Mouse (Mus musculus): ENCODE results near the gene Me3. TPM values are rescaled to one million over a fixed set of nuclear protein-coding genes. Genes with fewer than 3 reads are reported as not detected.

Me3 gene
- polyA plus RNA-seq, 1 experiment from 2014 or later: 3.6 TPM

DNA sequence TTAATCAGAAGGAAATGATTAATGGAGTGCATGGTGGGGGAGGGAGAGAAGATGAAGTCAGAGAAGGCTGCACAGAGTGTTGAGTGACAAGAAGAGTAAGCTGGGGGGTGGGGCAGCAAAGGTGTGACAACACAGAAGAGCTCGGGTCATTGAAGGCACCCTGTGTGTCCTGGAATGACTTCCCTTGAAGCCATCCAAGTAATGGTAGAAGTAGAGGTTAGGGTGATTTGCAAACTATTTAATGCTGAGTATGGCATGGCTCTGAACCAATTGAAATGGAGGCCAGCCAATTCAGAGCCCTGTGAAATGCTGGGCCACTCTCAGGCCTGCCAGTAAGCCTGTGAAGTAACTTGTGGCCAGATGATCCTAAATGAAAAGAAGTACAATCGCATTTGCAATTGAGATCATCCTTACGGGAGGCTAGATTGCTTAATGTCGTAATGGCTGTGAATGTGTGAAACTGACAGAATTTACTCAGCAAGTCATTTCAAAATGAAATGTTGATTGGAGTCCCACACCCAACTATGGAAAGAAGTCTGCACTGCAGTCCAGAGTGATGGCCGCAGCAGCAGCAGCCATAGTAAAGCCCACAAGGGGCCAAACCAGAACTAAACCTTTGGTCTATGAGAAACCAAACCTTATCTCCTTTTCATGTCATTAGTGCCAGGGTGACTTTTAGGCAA, 67.6 kb downstream of the Me3 start:
- no peak for ATAC-seq (ENCODE audit: insufficient number of reproducible peaks, low FRiP score, low TSS enrichment, low read depth)
- H3K9ac ChIP-seq: no peak overlapping the region
- H3K36me3 ChIP-seq: no peaks in the 10 kb centered on the region
- no peak overlapping the region for H3K4me3 ChIP-seq (replicated peaks)
- no peaks in the 10 kb centered on the region for H3K27me3 ChIP-seq
- 63% methylated on average over 5 of the region's 5 CpGs for WGBS
- H3K27ac ChIP-seq (replicated peaks): no peak overlapping the region
- no peaks in the 10 kb centered on the region for H3K9me3 ChIP-seq (replicated peaks)
- no peak overlapping the region for H3K4me2 ChIP-seq (replicated peaks)
- H3K4me1 ChIP-seq: no peaks in the 10 kb centered on the region

DNA sequence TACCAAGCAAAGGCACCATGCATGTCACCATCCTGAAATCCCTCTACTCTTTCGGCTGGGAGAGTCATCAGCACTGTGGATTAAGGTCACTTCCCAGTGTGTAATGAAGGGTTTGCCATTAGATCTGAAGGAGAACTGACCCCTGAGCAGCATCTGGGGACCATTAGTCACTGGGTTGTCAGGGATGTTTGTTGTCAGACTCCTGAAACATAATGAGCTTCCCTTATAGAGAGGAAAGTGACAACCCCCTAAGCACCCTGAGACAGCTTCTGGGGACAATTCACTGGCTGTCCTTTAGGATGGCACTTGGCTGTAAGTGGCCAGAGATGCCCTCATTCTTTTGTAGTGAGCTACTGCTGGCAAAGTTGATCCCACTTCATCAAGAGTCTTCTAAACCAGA, 68.3 kb downstream of the Me3 start:
- ATAC-seq (ENCODE audit: insufficient number of reproducible peaks, low FRiP score, low TSS enrichment, low read depth): no peak
- Histone ChIP-seq H3K4me3 (replicated peaks) (no peak overlapping the region), H3K27ac (replicated peaks) (no peak overlapping the region), H3K36me3 (no peaks in the 10 kb centered on the region), H3K9me3 (replicated peaks) (no peaks in the 10 kb centered on the region), H3K9ac (no peak overlapping the region), H3K4me2 (replicated peaks) (no peak overlapping the region), H3K4me1 (no peaks in the 10 kb centered on the region), H3K27me3 (no peaks in the 10 kb centered on the region)
- 29% methylated on average over 1 of the region's 1 CpGs for WGBS

- H3K9ac ChIP-seq: no peak overlapping the region
- no peak overlapping the region for H3K4me2 ChIP-seq (replicated peaks)
- no peaks in the 10 kb centered on the region for H3K4me1 ChIP-seq
- H3K27me3 ChIP-seq: no peaks in the 10 kb centered on the region
- no peak overlapping the region for H3K4me3 ChIP-seq (replicated peaks)
- ATAC-seq (ENCODE audit: insufficient number of reproducible peaks, low FRiP score, low TSS enrichment, low read depth): no peak
- H3K9me3 ChIP-seq (replicated peaks): no peaks in the 10 kb centered on the region
- no peaks in the 10 kb centered on the region for H3K36me3 ChIP-seq
- WGBS: 78% methylated on average over 2 of the region's 2 CpGs
- H3K27ac ChIP-seq (replicated peaks): no peak overlapping the region
Observed at GRCm38 (mm10) chr7:89710776-89711175, 78.6 kb downstream of the Me3 start.

DNA sequence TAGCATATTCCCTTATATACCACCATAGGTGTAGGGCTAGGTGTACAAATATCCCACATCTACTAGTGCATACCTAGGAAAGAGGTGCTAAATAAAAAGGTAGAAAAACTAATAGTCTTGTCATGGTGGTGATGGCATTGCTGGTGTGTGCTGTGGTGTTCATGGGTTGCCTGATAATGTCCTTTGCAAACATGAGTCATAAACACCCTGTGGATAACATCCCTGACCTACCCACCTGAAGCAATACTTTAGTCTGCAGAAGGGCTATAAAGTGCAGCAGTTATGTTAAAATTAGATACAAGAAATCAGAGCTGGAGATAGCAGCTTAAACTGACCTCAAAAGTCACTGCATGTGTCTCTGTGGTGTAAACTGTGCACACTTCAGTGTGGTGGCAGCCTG, 80.9 kb downstream of the Me3 start:
- no peak overlapping the region for H3K4me3 ChIP-seq (replicated peaks)
- H3K4me1 ChIP-seq: no peaks in the 10 kb centered on the region
- no peak overlapping the region for H3K4me2 ChIP-seq (replicated peaks)
- no peak overlapping the region for H3K9ac ChIP-seq
- H3K27me3 ChIP-seq: no peaks in the 10 kb centered on the region
- H3K36me3 ChIP-seq: no peaks in the 10 kb centered on the region
- H3K27ac ChIP-seq (replicated peaks): no peak overlapping the region
- no peak for ATAC-seq (ENCODE audit: insufficient number of reproducible peaks, low FRiP score, low TSS enrichment, low read depth)
- no peaks in the 10 kb centered on the region for H3K9me3 ChIP-seq (replicated peaks)

DNA sequence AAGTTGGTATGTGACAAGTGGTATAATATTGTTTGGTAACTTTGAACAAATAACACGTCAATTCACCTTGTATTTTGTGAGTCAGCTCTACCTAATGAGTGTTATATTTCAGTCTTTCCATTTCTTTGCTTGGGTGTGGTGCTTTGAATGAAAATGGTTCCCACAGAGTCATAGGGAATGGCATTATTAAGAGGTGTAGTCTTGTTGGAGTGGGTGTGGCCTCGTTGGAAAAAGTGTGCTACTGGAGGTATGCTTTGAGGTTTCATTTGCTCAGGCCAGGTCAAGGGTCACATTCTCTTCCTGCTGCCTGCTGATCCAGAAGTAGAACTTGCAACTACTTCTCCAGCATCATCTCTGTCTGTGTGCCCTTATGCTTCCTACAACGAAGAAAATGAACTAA, 84.0 kb downstream of the Me3 start:
- ATAC-seq (ENCODE audit: insufficient number of reproducible peaks, low FRiP score, low TSS enrichment, low read depth): no peak
- Histone ChIP-seq H3K36me3 (no peaks in the 10 kb centered on the region), H3K4me1 (no peaks in the 10 kb centered on the region), H3K9me3 (replicated peaks) (no peaks in the 10 kb centered on the region), H3K9ac (no peak overlapping the region), H3K4me3 (replicated peaks) (no peak overlapping the region), H3K4me2 (replicated peaks) (no peak overlapping the region), H3K27me3 (no peaks in the 10 kb centered on the region), H3K27ac (replicated peaks) (no peak overlapping the region)
- WGBS: 78% methylated on average over 3 of the region's 3 CpGs

GRCm38 (mm10) chr7:89717521-89717920, 85.3 kb downstream of the Me3 start:
- Histone ChIP-seq H3K27me3 (no peaks in the 10 kb centered on the region), H3K9ac (no peak overlapping the region), H3K36me3 (no peaks in the 10 kb centered on the region), H3K27ac (replicated peaks) (no peak overlapping the region), H3K4me2 (replicated peaks) (no peak overlapping the region), H3K9me3 (replicated peaks) (no peaks in the 10 kb centered on the region), H3K4me1 (no peaks in the 10 kb centered on the region), H3K4me3 (replicated peaks) (no peak overlapping the region)
- WGBS: 69% methylated on average over 2 of the region's 2 CpGs
- no peak for ATAC-seq (ENCODE audit: insufficient number of reproducible peaks, low FRiP score, low TSS enrichment, low read depth)

- no peaks in the 10 kb centered on the region for H3K36me3 ChIP-seq
- no peaks in the 10 kb centered on the region for H3K27me3 ChIP-seq
- 66% methylated on average over 2 of the region's 2 CpGs for WGBS
- no peak overlapping the region for H3K4me3 ChIP-seq (replicated peaks)
- no peaks in the 10 kb centered on the region for H3K4me1 ChIP-seq
- ATAC-seq (ENCODE audit: insufficient number of reproducible peaks, low FRiP score, low TSS enrichment, low read depth): no peak
- H3K9ac ChIP-seq: no peak overlapping the region
- H3K4me2 ChIP-seq (replicated peaks): no peak overlapping the region
- no peaks in the 10 kb centered on the region for H3K9me3 ChIP-seq (replicated peaks)
- H3K27ac ChIP-seq (replicated peaks): no peak overlapping the region
Observed at GRCm38 (mm10) chr7:89718264-89718663, 86.1 kb downstream of the Me3 start.

GRCm38 (mm10) chr7:89720256-89720655, 88.1 kb downstream of the Me3 start:
- H3K4me1 ChIP-seq: no peaks in the 10 kb centered on the region
- no peak overlapping the region for H3K4me3 ChIP-seq (replicated peaks)
- H3K27ac ChIP-seq (replicated peaks): no peak overlapping the region
- no peak for ATAC-seq (ENCODE audit: insufficient number of reproducible peaks, low FRiP score, low TSS enrichment, low read depth)
- 77% methylated on average over 2 of the region's 2 CpGs for WGBS
- H3K27me3 ChIP-seq: no peaks in the 10 kb centered on the region
- H3K4me2 ChIP-seq (replicated peaks): no peak overlapping the region
- H3K36me3 ChIP-seq: no peaks in the 10 kb centered on the region
- H3K9ac ChIP-seq: no peak overlapping the region
- no peaks in the 10 kb centered on the region for H3K9me3 ChIP-seq (replicated peaks)

- Histone ChIP-seq H3K4me1 (0 out of 2 replicates have a peak, but pooled peaks cover 3% of the 10 kb centered on the region), H3K36me3 (no peaks in the 10 kb centered on the region), H3K4me2 (replicated peaks) (no peak overlapping the region), H3K27ac (replicated peaks) (no peak overlapping the region), H3K4me3 (replicated peaks) (no peak overlapping the region), H3K9ac (no peak overlapping the region), H3K27me3 (no peaks in the 10 kb centered on the region), H3K9me3 (replicated peaks) (no peaks in the 10 kb centered on the region)
- 72% methylated on average over 3 of the region's 3 CpGs for WGBS
- ATAC-seq (ENCODE audit: insufficient number of reproducible peaks, low FRiP score, low TSS enrichment, low read depth): no peak
Observed at GRCm38 (mm10) chr7:89726712-89727111, 94.5 kb downstream of the Me3 start.

GRCm38 (mm10) chr7:89727615-89728014, 95.4 kb downstream of the Me3 start:
- no peaks in the 10 kb centered on the region for H3K27me3 ChIP-seq
- H3K9me3 ChIP-seq (replicated peaks): no peaks in the 10 kb centered on the region
- WGBS: 84% methylated on average over 1 of the region's 1 CpGs
- H3K4me3 ChIP-seq (replicated peaks): no peak overlapping the region
- no peak overlapping the region for H3K27ac ChIP-seq (replicated peaks)
- 0 out of 2 replicates have a peak, but pooled peaks cover 3% of the 10 kb centered on the region for H3K4me1 ChIP-seq
- H3K4me2 ChIP-seq (replicated peaks): no peak overlapping the region
- H3K36me3 ChIP-seq: no peaks in the 10 kb centered on the region
- ATAC-seq (ENCODE audit: insufficient number of reproducible peaks, low FRiP score, low TSS enrichment, low read depth): no peak
- H3K9ac ChIP-seq: no peak overlapping the region

DNA sequence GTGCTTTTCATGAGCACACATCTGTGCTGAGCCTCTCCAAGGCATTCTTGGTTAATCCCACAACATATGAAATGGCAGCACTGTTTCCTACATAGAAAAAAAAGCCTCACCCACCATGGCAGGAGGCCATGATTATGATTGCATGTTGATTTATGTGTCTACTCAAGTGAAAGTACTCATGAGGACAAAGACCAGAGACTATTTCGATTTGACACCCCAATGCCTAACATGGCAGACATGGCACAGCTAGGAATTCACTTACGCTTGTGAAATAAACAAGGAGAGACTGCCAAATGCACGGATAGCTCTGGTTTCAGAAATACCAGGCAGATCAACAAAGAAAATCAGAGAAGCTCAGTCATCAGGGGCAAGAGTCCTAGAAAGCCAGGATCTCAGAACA, 96.2 kb downstream of the Me3 start:
- Histone ChIP-seq H3K27me3 (no peaks in the 10 kb centered on the region), H3K4me3 (replicated peaks) (no peak overlapping the region), H3K4me1 (0 out of 2 replicates have a peak, but pooled peaks cover 3% of the 10 kb centered on the region), H3K27ac (replicated peaks) (no peak overlapping the region), H3K36me3 (no peaks in the 10 kb centered on the region), H3K9ac (no peak overlapping the region), H3K9me3 (replicated peaks) (no peaks in the 10 kb centered on the region), H3K4me2 (replicated peaks) (no peak overlapping the region)
- WGBS: 71% methylated on average over 3 of the region's 3 CpGs
- ATAC-seq (ENCODE audit: insufficient number of reproducible peaks, low FRiP score, low TSS enrichment, low read depth): no peak

- Histone ChIP-seq H3K4me2 (replicated peaks) (no peak overlapping the region), H3K36me3 (no peaks in the 10 kb centered on the region), H3K4me3 (replicated peaks) (no peak overlapping the region), H3K4me1 (0 out of 2 replicates have a peak, but pooled peaks cover 3% of the 10 kb centered on the region), H3K27me3 (no peaks in the 10 kb centered on the region), H3K9me3 (replicated peaks) (no peaks in the 10 kb centered on the region), H3K9ac (no peak overlapping the region), H3K27ac (replicated peaks) (no peak overlapping the region)
- 60% methylated on average over 2 of the region's 2 CpGs for WGBS
- no peak for ATAC-seq (ENCODE audit: insufficient number of reproducible peaks, low FRiP score, low TSS enrichment, low read depth)
Observed at GRCm38 (mm10) chr7:89730514-89730913, 98.3 kb downstream of the Me3 start.
